Mouse (Mus musculus): ENCODE data around the gene Thumpd2. TPM values are rescaled to one million over a fixed set of nuclear protein-coding genes. Genes with fewer than 3 reads are reported as not detected.

Thumpd2 gene
- total and polyA plus RNA-seq, 2 experiments from 2014 or later, result 7.5 to 8.8 TPM

- Histone ChIP-seq H3K4me2 (ENCODE audit: low read depth, low read length) (no peak overlapping the region), H3K36me3 (replicated peaks; ENCODE audit: control insufficient read depth, insufficient read depth, low read length) (peaks cover 31% of the 10 kb centered on the region), H3K27me3 (ENCODE audit: control insufficient read depth, insufficient read depth, low read length) (no peaks in the 10 kb centered on the region), H3K4me3 (ENCODE audit: low read depth, low read length) (no peak overlapping the region), H3K9ac (replicated peaks; ENCODE audit: low read depth, low read length) (no peak overlapping the region), H3K27ac (ENCODE audit: low read depth) (no peak overlapping the region), H3K4me1 (ENCODE audit: control insufficient read depth, insufficient read depth) (peaks cover 3% of the 10 kb centered on the region; the same call in 1 of the 2 replicates), H3K9me3 (replicated peaks; ENCODE audit: control insufficient read depth, low read length) (no peaks in the 10 kb centered on the region)
- 84% methylated on average over 9 of the region's 9 CpGs for WGBS
- ATAC-seq (ENCODE audit: insufficient read depth, low read depth), result no peak
- TF ChIP-seq EP300 (IDR thresholded peaks at IDR 0.05; ENCODE audit: low read depth) (no peak), CTCF (IDR thresholded peaks at IDR 0.05; ENCODE audit: low read depth) (peak; percentile 35)
- DNase-seq (ENCODE audit: low spot score), result no peak
Observed at GRCm38 (mm10) chr17:81045525-81046150, 19.2 kb downstream of the Thumpd2 start.

- ATAC-seq (ENCODE audit: insufficient read depth, low read depth) (no peak), DNase-seq (ENCODE audit: low spot score) (no peak)
- peaks cover 31% of the 10 kb centered on the region for H3K36me3 ChIP-seq (replicated peaks; ENCODE audit: control insufficient read depth, insufficient read depth, low read length)
Observed at GRCm38 (mm10) chr17:81045115-81045514, 19.8 kb downstream of the Thumpd2 start.

GRCm38 (mm10) chr17:81044356-81044755 lies 20.5 kb downstream of the Thumpd2 start:
- no peak overlapping the region for H3K9ac ChIP-seq (replicated peaks; ENCODE audit: low read depth, low read length)
- no peaks in the 10 kb centered on the region for H3K9me3 ChIP-seq (replicated peaks; ENCODE audit: control insufficient read depth, low read length)
- H3K27me3 ChIP-seq (ENCODE audit: control insufficient read depth, insufficient read depth, low read length), result no peaks in the 10 kb centered on the region
- TF ChIP-seq EP300 (IDR thresholded peaks at IDR 0.05; ENCODE audit: low read depth) (no peak), CTCF (IDR thresholded peaks at IDR 0.05; ENCODE audit: low read depth) (no peak)
- peaks cover 3% of the 10 kb centered on the region; the same call in 1 of the 2 replicates for H3K4me1 ChIP-seq (ENCODE audit: control insufficient read depth, insufficient read depth)
- H3K4me2 ChIP-seq (ENCODE audit: low read depth, low read length), result no peak overlapping the region
- no peak for DNase-seq (ENCODE audit: low spot score)
- no peak for ATAC-seq (ENCODE audit: insufficient read depth, low read depth)
- peaks cover 34% of the 10 kb centered on the region for H3K36me3 ChIP-seq (replicated peaks; ENCODE audit: control insufficient read depth, insufficient read depth, low read length)
- H3K27ac ChIP-seq (ENCODE audit: low read depth), result no peak overlapping the region
- H3K4me3 ChIP-seq (ENCODE audit: low read depth, low read length), result no peak overlapping the region
- WGBS, result 89% methylated on average over 3 of the region's 3 CpGs

More at GRCm38 (mm10) chr17:81045115-81045514, 19.8 kb downstream of the Thumpd2 start:
- no peak overlapping the region for H3K4me3 ChIP-seq (ENCODE audit: low read depth, low read length)
- no peak overlapping the region for H3K9ac ChIP-seq (replicated peaks; ENCODE audit: low read depth, low read length)
- 77% methylated on average over 6 of the region's 6 CpGs for WGBS
- H3K4me1 ChIP-seq (ENCODE audit: control insufficient read depth, insufficient read depth), result peaks cover 3% of the 10 kb centered on the region; the same call in 1 of the 2 replicates
- TF ChIP-seq EP300 (IDR thresholded peaks at IDR 0.05; ENCODE audit: low read depth) (no peak), CTCF (IDR thresholded peaks at IDR 0.05; ENCODE audit: low read depth) (no peak)
- no peak overlapping the region for H3K4me2 ChIP-seq (ENCODE audit: low read depth, low read length)
- H3K27me3 ChIP-seq (ENCODE audit: control insufficient read depth, insufficient read depth, low read length), result no peaks in the 10 kb centered on the region
- no peaks in the 10 kb centered on the region for H3K9me3 ChIP-seq (replicated peaks; ENCODE audit: control insufficient read depth, low read length)
- H3K27ac ChIP-seq (ENCODE audit: low read depth), result no peak overlapping the region

- TF ChIP-seq CTCF (IDR thresholded peaks at IDR 0.05; ENCODE audit: low read depth) (no peak), EP300 (IDR thresholded peaks at IDR 0.05; ENCODE audit: low read depth) (no peak)
Observed at GRCm38 (mm10) chr17:81041662-81042061, 23.2 kb downstream of the Thumpd2 start.

GRCm38 (mm10) chr17:81038707-81039408 lies 26.0 kb downstream of the Thumpd2 start:
- Histone ChIP-seq H3K27ac (ENCODE audit: low read depth) (no peak overlapping the region), H3K9me3 (replicated peaks; ENCODE audit: control insufficient read depth, low read length) (no peaks in the 10 kb centered on the region), H3K4me3 (ENCODE audit: low read depth, low read length) (no peak overlapping the region), H3K4me1 (ENCODE audit: control insufficient read depth, insufficient read depth) (peaks cover 3% of the 10 kb centered on the region; the same call in 1 of the 2 replicates), H3K9ac (replicated peaks; ENCODE audit: low read depth, low read length) (no peak overlapping the region), H3K4me2 (ENCODE audit: low read depth, low read length) (no peak overlapping the region), H3K27me3 (ENCODE audit: control insufficient read depth, insufficient read depth, low read length) (no peaks in the 10 kb centered on the region), H3K36me3 (replicated peaks; ENCODE audit: control insufficient read depth, insufficient read depth, low read length) (peaks cover 67% of the 10 kb centered on the region)
- DNase-seq (ENCODE audit: low spot score) (no peak), ATAC-seq (ENCODE audit: insufficient read depth, low read depth) (no peak)
- WGBS, result 81% methylated on average over 2 of the region's 2 CpGs
- TF ChIP-seq CTCF (IDR thresholded peaks at IDR 0.05; ENCODE audit: low read depth) (no peak), EP300 (IDR thresholded peaks at IDR 0.05; ENCODE audit: low read depth) (no peak)

More at GRCm38 (mm10) chr17:81041662-81042061, 23.2 kb downstream of the Thumpd2 start:
- H3K4me1 ChIP-seq (ENCODE audit: control insufficient read depth, insufficient read depth), result peaks cover 3% of the 10 kb centered on the region; the same call in 1 of the 2 replicates
- no peak overlapping the region for H3K4me2 ChIP-seq (ENCODE audit: low read depth, low read length)
- ATAC-seq (ENCODE audit: insufficient read depth, low read depth) (no peak), DNase-seq (ENCODE audit: low spot score) (no peak)
- no peak overlapping the region for H3K27ac ChIP-seq (ENCODE audit: low read depth)
- no peak overlapping the region for H3K4me3 ChIP-seq (ENCODE audit: low read depth, low read length)
- no peak overlapping the region for H3K9ac ChIP-seq (replicated peaks; ENCODE audit: low read depth, low read length)
- no peaks in the 10 kb centered on the region for H3K27me3 ChIP-seq (ENCODE audit: control insufficient read depth, insufficient read depth, low read length)
- H3K36me3 ChIP-seq (replicated peaks; ENCODE audit: control insufficient read depth, insufficient read depth, low read length), result peaks cover 56% of the 10 kb centered on the region
- no peaks in the 10 kb centered on the region for H3K9me3 ChIP-seq (replicated peaks; ENCODE audit: control insufficient read depth, low read length)
- 59% methylated on average over 2 of the region's 2 CpGs for WGBS

All from heart, postnatal 0 days (tissue).